Mouse (Mus musculus): ENCODE data around the gene Lnx2. TPM values are rescaled to one million over a fixed set of nuclear protein-coding genes. Genes with fewer than 3 reads are reported as not detected.

Gene Lnx2
- polyA plus RNA-seq, 1 experiment from 2014 or later, result 9.0 TPM

GRCm38 (mm10) chr5:147096586-147096985, 20.2 kb upstream of the Lnx2 start:
- H3K4me2 ChIP-seq (replicated peaks), result no peak overlapping the region
- H3K36me3 ChIP-seq, result peaks cover 14% of the 10 kb centered on the region; the same call in 1 of the 2 replicates
- H3K4me1 ChIP-seq, result no peaks in the 10 kb centered on the region
- no peak overlapping the region for H3K9ac ChIP-seq
- no peak for ATAC-seq (ENCODE audit: low FRiP score, low read depth)
- no peak overlapping the region for H3K27ac ChIP-seq
- no peak overlapping the region for H3K4me3 ChIP-seq
- 91% methylated on average over 4 of the region's 4 CpGs for WGBS
- no peaks in the 10 kb centered on the region for H3K9me3 ChIP-seq
- 0 out of 2 replicates have a peak, but pooled peaks cover 3% of the 10 kb centered on the region for H3K27me3 ChIP-seq (replicated peaks)

DNA sequence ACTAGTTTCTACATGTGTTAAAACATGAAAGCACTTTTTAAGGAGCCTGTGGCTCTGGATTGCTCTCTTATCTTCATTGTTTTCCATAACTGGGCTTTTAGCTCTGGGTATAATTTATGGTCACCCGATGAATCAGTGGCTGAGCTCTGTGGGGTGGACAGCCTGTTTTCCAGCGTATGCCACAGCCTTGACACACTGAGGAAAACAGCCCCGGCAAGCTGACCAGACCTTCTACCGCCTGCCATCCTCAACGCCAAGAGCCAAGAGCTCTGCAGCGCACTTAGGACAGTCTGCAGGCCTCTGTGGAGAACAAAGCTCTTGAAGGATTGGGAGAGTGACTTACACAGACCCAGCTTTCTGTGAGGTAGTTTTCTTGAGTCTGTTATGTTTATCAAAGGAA, 17.9 kb upstream of the Lnx2 start:
- 84% methylated on average over 6 of the region's 6 CpGs for WGBS
- Histone ChIP-seq H3K9me3 (no peaks in the 10 kb centered on the region), H3K27me3 (replicated peaks) (0 out of 2 replicates have a peak, but pooled peaks cover 3% of the 10 kb centered on the region), H3K36me3 (peaks cover 14% of the 10 kb centered on the region; the same call in 1 of the 2 replicates), H3K4me1 (no peaks in the 10 kb centered on the region; the same call in 1 of the 2 replicates), H3K9ac (no peak overlapping the region), H3K4me2 (replicated peaks) (no peak overlapping the region), H3K27ac (no peak overlapping the region), H3K4me3 (no peak overlapping the region)
- ATAC-seq (ENCODE audit: low FRiP score, low read depth), result no peak

- Histone ChIP-seq H3K9me3 (no peaks in the 10 kb centered on the region), H3K36me3 (peaks cover 11% of the 10 kb centered on the region; the same call in 1 of the 2 replicates), H3K9ac (no peak overlapping the region), H3K27me3 (replicated peaks) (0 out of 2 replicates have a peak, but pooled peaks cover 3% of the 10 kb centered on the region), H3K27ac (no peak overlapping the region), H3K4me2 (replicated peaks) (no peak overlapping the region), H3K4me3 (no peak overlapping the region), H3K4me1 (no peaks in the 10 kb centered on the region; the same call in 1 of the 2 replicates)
- 96% methylated on average over 7 of the region's 7 CpGs for WGBS
- ATAC-seq (ENCODE audit: low FRiP score, low read depth), result no peak
These were observed 16.1 kb upstream of the Lnx2 start for GRCm38 (mm10) chr5:147092448-147092847.

DNA sequence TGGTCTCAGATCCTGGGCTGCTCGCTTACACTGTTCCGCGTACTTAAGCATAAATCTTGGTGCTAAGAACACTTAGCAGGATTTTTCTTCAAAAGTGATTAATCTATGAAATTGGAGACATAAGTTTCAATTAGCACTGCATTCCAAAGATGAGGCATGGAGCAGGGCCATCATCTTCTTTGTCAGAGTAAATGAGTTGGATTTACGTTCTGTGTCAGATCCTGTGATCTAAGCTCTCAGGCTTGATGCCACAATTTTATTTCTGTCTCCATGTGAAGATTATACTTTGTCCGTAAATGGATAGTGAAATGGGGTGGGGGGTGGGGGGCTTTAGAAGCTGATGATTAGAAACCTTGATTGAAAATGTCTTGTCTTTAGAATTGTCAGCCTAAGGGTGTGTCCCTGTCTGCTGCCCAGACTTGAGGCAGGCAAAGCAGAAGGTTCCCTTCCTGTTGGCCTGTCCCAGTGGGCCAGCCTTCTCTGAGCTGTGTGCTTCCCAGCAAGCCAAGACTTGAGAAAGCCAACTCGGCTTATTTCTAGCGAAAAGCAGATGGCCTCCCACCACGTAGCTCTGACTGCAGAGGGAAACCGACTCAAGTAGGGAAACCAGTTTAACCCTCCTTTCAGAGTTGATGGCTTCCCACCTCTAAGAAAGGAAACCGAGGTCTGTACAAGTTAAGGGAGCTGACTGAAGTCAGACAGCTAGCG, 14.0 kb upstream of the Lnx2 start:
- H3K4me1 ChIP-seq, result no peaks in the 10 kb centered on the region; the same call in 1 of the 2 replicates
- H3K4me3 ChIP-seq, result no peak overlapping the region
- no peaks in the 10 kb centered on the region for H3K9me3 ChIP-seq
- no peak for ATAC-seq (ENCODE audit: low FRiP score, low read depth)
- 83% methylated on average over 11 of the region's 11 CpGs for WGBS
- H3K36me3 ChIP-seq, result peaks cover 6% of the 10 kb centered on the region; the same call in 1 of the 2 replicates
- no peak overlapping the region for H3K4me2 ChIP-seq (replicated peaks)
- 0 out of 2 replicates have a peak, but pooled peaks cover 3% of the 10 kb centered on the region for H3K27me3 ChIP-seq (replicated peaks)
- no peak overlapping the region for H3K9ac ChIP-seq
- no peak overlapping the region for H3K27ac ChIP-seq

GRCm38 (mm10) chr5:147089836-147090235, 13.4 kb upstream of the Lnx2 start:
- Histone ChIP-seq H3K9ac (no peak overlapping the region), H3K9me3 (no peaks in the 10 kb centered on the region), H3K27me3 (replicated peaks) (0 out of 2 replicates have a peak, but pooled peaks cover 3% of the 10 kb centered on the region), H3K36me3 (peaks cover 6% of the 10 kb centered on the region; the same call in 1 of the 2 replicates), H3K27ac (no peak overlapping the region), H3K4me2 (replicated peaks) (no peak overlapping the region), H3K4me3 (no peak overlapping the region), H3K4me1 (no peaks in the 10 kb centered on the region; the same call in 1 of the 2 replicates)
- no peak for ATAC-seq (ENCODE audit: low FRiP score, low read depth)
- WGBS, result 78% methylated on average over 3 of the region's 3 CpGs

DNA sequence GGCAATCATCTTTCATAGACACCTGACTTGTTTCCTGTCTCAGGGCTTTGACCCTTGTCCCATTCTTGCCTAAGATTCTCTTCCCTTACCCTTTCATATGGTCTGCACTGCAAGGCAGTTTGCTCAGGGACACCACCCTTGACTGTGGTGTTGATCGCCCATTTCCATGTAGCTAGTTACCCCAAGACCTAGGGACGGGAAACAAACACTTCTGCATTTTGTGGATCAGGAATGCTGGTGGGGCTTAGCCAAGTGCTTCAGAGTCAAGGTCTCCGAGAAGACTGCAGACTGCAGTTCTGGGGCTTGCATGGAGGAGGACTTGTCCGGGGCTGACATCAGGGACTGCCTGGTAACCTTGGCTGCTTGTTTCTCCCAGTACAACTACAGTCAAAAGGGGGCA, 10.4 kb upstream of the Lnx2 start:
- H3K4me2 ChIP-seq (replicated peaks), result no peak overlapping the region
- no peaks in the 10 kb centered on the region for H3K9me3 ChIP-seq
- WGBS, result 93% methylated on average over 4 of the region's 4 CpGs
- H3K27ac ChIP-seq, result no peak overlapping the region
- no peaks in the 10 kb centered on the region; the same call in 1 of the 2 replicates for H3K4me1 ChIP-seq
- H3K4me3 ChIP-seq, result no peak overlapping the region
- H3K9ac ChIP-seq, result no peak overlapping the region
- 0 out of 2 replicates have a peak, but pooled peaks cover 3% of the 10 kb centered on the region for H3K27me3 ChIP-seq (replicated peaks)
- no peak for ATAC-seq (ENCODE audit: low FRiP score, low read depth)
- H3K36me3 ChIP-seq, result peaks cover 6% of the 10 kb centered on the region; the same call in 1 of the 2 replicates

DNA sequence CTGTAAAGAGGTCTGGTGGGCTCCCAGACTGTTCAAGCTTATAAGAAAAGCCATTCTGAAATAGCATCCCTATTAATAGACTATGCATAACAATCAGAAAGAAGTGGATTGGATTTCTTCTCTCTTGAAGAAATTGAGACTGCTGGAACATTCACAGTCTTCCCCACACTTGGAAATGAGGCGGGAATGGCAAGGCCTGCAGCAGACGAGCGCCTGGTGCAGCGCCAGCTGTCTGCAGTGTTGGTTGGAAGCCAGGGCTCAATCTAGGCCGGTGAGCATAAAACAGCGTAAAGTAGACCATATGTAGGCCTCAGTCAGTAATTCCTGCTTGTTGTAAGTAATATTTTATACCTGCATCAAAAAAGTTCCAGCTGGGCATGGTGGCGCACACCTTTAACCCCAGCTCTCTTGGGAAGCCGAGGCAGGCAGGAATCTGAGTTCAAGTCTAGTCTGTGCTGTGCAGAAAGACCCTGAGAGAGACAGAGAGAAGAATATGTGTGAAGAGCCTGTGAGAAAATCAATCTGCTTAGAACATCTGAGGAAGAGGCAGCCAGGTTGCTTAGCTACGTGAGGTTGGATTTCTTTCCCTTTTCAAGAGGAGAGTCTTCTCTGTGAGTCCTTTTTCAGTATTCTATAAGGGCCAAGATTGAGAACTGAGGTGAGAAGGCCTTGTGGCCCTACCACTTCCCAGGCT, 9.0 kb upstream of the Lnx2 start:
- Histone ChIP-seq H3K27ac (no peak overlapping the region), H3K4me2 (replicated peaks) (no peak overlapping the region), H3K36me3 (peaks cover 11% of the 10 kb centered on the region; the same call in 1 of the 2 replicates), H3K9me3 (no peaks in the 10 kb centered on the region), H3K9ac (no peak overlapping the region), H3K27me3 (replicated peaks) (no peaks in the 10 kb centered on the region), H3K4me3 (no peak overlapping the region), H3K4me1 (no peaks in the 10 kb centered on the region; the same call in 1 of the 2 replicates)
- ATAC-seq (ENCODE audit: low FRiP score, low read depth), result no peak
- WGBS, result 91% methylated on average over 9 of the region's 9 CpGs

GRCm38 (mm10) chr5:147078110-147078900, 1.9 kb upstream of the Lnx2 start:
- no peak overlapping the region for H3K27ac ChIP-seq
- no peaks in the 10 kb centered on the region for H3K9me3 ChIP-seq
- WGBS, result 65% methylated on average over 11 of the region's 11 CpGs
- peak overlapping the region; percentile 76 for H3K9ac ChIP-seq
- peak overlapping the region; percentile 81 for H3K4me2 ChIP-seq (replicated peaks)
- no peaks in the 10 kb centered on the region for H3K27me3 ChIP-seq (replicated peaks)
- no peak for ATAC-seq (ENCODE audit: low FRiP score, low read depth)
- H3K4me3 ChIP-seq, result peak overlapping the region; percentile 67
- H3K4me1 ChIP-seq, result peaks cover 12% of the 10 kb centered on the region
- H3K36me3 ChIP-seq, result peaks cover 5% of the 10 kb centered on the region; the same call in 1 of the 2 replicates

GRCm38 (mm10) chr5:147077305-147078034, 1.1 kb upstream of the Lnx2 start:
- ATAC-seq (ENCODE audit: low FRiP score, low read depth), result peak; percentile 69
- peak overlapping the region; percentile 81 for H3K4me2 ChIP-seq (replicated peaks)
- H3K4me3 ChIP-seq, result peak overlapping the region; percentile 67
- under 1% methylated on average over 57 of the region's 57 CpGs for WGBS
- peaks cover 12% of the 10 kb centered on the region for H3K4me1 ChIP-seq
- H3K27ac ChIP-seq, result peak overlapping the region; percentile 20; the same call in 1 of the 2 replicates
- peak overlapping the region; percentile 76 for H3K9ac ChIP-seq
- no peaks in the 10 kb centered on the region for H3K27me3 ChIP-seq (replicated peaks)
- peaks cover 5% of the 10 kb centered on the region; the same call in 1 of the 2 replicates for H3K36me3 ChIP-seq
- H3K9me3 ChIP-seq, result no peaks in the 10 kb centered on the region

GRCm38 (mm10) chr5:147076799-147077165, 396 bp upstream of the Lnx2 start, which contains the start of gene Polr1d:
Gene Polr1d (plus strand): TSS chr5:147077050.
- Histone ChIP-seq H3K4me1 (peaks cover 12% of the 10 kb centered on the region), H3K4me2 (replicated peaks) (peak within 1 kb of the TSS; percentile 81), H3K27me3 (replicated peaks) (no peaks in the 10 kb centered on the region), H3K9me3 (no peaks in the 10 kb centered on the region), H3K4me3 (peak within 1 kb of the TSS; percentile 67), H3K9ac (peak within 1 kb of the TSS; percentile 76), H3K36me3 (peaks cover 5% of the 10 kb centered on the region; the same call in 1 of the 2 replicates), H3K27ac (peak within 1 kb of the TSS; percentile 57)
- WGBS, result 0% methylated on average over 17 of the region's 17 CpGs
- ATAC-seq (ENCODE audit: low FRiP score, low read depth), result no peak

Measured in neural tube, embryonic 12.5 days (tissue).